Mouse (Mus musculus): ENCODE results near the gene Ptbp3. TPM values are rescaled to one million over a fixed set of nuclear protein-coding genes. Genes with fewer than 3 reads are reported as not detected.

Gene Ptbp3
- 72.4 and 78.8 TPM in 2 replicates for polyA plus RNA-seq (2012)

DNA sequence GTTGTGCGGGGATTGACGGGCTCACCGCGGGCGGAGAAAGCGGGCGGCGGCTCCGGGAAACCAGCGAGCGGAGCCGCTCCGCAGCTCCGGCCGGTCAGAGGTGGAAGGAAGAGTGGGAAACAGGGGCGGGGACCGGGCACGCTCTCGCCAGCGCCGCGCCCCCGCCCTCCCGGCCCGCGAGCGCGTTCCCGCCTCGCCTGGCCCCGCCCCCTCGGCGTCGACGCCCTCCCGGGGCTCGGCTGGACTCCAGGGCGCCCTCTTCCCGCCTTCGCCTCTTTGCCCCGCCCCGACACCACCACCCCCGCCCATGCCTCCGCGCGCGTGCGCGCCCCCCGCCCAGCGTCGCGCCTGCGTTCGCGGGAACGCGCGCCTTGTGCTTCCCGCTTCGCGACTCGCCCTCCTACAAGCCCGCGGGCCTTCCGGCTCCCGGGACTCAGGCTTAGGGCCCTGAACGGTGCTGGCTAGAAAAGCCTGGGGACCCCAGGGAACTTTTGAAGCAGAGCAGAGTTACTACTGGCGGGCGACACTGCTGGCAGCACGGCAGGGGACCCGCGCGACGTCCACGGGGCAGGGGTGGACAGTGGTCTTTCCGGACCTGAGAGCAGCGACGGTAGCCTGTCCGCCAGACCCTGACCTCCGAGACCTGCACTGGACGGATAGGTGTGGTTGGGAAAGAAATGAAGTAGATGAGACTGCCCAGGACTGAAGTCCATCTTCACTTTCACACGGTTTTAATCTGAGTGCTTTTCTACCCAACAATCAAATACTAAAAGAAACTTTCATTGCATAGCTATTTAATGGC, at the start of gene Ptbp3:
Gene Ptbp3 (minus strand): TSS at position 190 of the 802 bp plus-strand sequence.

DNA sequence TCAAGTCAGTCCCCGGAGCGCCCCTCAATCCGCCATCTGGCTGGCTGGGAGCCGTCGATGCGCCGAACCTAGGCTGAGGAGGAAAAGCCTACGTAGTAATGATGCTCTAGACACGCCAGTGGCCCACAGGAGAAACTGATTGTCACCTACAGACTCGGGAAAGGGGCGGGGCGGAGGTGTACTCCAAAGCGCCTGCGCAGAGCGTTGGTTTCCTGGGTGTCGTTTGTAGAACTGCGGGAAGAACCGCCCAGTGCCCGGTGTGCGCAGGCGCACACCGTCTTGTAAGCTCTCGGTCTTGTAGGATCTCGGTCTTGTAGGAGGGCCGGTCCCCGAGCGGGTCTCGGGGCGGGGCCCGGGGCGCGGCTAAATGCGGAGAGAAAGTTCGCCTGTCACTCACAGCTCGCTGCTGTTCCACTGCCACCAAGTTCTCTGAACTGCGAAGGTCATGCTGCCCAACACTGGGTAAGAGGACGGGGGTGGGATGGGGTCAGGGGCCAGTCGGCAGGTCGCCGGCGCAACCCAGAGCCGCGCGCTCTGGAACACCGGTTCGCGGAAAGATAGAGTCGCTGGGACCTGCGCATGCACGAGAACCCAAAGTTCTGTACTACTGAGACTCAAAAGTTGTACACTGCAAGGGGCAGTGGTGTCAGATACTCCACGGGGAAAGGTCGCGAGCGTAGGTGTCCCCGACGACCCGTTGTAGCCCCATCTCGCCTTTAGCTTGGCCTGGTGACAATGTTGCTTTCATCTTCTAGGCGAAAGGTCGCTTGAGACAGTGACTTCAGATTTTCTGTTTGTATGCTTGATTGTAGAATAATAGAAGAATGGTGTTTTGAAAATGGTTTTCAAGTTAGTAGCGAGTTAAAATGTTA, 32.4 kb upstream of the Ptbp3 start, which contains the start of gene Hsdl2:
Gene Hsdl2 (plus strand): TSS at position 250 of the 872 bp plus-strand sequence.

GRCm38 (mm10) chr4:59437990-59438854, 110.9 kb downstream of the Ptbp3 start, which contains the start of gene Susd1:
Gene Susd1, minus strand, starts transcription at chr4:59438633.

Other genes starting within 250 kb of the Ptbp3 start
- gene Susd1, start 110.7 kb downstream of the Ptbp3 start, polyA plus RNA-seq (2012): 7.3 and 8.8 TPM in 2 replicates
- gene Hsdl2, start 32.2 kb upstream of the Ptbp3 start, polyA plus RNA-seq (2012): 5.0 and 5.4 TPM in 2 replicates
- 3.4 and 4.5 TPM in 2 replicates for gene E130308A19Rik, start 76.8 kb upstream of the Ptbp3 start, polyA plus RNA-seq (2012)

Data from megakaryocyte-erythroid progenitor cell, adult 5 weeks (primary cell).